Mouse (Mus musculus): Measurements from ENCODE around the gene Cnst.

Gene Cnst

DNA sequence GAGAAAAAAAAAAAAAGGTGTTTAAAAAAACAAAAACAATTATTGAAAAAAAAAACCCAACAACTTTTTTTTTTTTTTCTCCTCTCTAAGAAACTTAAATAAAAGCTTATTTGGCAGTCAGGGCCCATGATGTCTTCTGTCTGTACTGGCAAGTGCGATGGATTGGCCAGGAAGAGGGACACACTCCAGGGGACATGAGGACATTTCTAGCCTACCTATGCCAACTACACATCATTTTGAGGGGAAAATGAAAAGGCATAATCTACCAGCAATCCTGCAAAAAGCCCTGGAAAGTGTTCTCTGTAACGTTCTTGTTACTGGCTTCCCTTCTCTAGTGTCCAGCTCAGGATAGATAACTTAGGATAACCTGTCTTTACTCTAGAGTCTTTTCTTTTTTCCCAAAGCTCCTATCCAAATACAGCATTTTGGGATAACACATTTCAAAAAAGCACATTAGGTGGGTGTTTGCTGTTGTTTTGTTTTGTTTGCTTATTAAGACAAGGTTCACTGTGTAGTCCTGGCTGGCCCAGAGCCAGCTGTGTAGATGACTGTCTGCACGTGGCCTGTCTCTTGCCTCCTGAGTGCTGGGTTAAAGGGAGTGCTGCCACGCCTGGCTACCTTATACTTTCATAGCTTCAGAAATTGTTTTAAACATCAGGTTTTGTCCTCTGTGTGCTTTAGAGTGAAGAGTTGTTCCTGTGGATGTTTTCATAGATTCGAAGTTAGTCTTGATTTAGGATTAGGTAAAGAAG lies 7.2 kb downstream of the Cnst start:
- DNase-seq (ENCODE audit: low spot score in 2 of 2) = no peak

DNA sequence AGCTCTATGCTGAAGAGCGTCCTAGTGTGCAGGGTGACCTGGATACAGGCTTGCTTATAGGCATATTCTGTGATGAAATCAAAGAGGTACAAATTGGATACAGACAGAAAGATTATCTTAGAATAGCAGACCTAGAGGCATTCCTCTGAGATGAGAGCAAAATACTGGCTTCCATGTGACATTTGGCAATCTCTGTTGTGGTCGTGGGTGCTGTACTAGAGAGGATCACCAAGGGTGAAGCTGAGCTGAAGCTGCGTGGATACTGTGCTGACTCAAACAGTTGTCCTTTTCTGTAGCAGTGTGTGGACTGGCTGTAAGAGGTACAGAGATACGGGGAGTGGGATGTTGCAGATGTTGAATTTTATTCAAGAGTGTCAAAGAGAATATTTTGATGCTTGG lies 7.8 kb downstream of the Cnst start:
- no peak for DNase-seq (ENCODE audit: low spot score in 2 of 2)

DNA sequence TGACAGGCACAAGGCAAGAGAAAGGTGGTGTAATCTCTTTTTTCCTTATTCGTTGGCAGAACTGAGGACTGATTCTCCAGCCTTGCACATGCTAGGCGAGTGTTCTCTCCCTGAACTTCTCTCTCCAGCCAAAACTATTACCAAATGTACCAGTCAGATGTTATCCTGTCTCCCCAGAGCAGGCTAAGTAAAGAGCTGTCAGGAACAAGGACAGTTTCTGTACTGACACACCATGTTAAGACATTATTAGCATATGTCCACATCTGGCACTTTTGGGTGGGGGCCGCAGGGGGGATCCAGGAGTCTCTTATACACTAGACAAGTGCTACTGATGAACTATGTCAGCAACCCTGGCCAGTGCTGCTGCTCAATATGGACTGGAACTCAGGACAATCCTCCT lies 10.8 kb downstream of the Cnst start:
- DNase-seq (ENCODE audit: low spot score in 2 of 2) = no peak

DNA sequence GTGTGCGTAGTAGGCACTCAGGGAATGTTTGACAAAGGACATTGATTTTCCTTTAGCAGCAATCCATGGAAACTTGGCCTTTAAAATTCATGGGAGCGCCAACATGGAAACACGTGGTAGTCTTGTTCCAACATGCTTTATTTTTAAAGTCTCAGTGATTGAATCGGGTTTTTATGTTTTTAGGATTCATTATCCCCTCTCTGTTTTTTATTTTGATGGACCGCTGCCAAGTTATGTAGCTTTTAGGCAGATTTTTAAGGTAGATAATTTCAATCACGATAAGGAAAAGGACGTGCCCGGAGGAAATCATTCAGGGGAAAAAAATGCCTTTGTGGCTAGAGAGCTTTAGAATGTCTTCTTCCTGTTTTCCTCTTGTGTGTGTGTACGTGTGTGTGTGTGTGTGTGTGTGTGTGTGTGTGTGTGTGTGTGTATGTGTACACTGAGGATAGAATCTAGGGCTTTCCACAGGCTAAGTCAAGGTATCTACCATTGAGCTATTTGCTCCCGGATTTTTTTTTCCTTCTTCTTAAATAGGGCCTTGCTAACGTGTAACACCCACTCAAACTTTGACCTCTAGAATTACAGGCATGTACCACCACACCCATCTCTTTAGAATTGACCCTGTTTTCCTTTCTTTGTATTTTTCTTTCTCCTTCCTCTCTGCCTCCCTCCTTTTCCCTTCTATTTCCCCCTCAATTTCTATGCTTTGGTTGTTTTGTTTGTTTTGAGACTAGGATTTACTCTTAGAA lies 13.4 kb downstream of the Cnst start:
- no peak for DNase-seq (ENCODE audit: low spot score in 2 of 2)

DNA sequence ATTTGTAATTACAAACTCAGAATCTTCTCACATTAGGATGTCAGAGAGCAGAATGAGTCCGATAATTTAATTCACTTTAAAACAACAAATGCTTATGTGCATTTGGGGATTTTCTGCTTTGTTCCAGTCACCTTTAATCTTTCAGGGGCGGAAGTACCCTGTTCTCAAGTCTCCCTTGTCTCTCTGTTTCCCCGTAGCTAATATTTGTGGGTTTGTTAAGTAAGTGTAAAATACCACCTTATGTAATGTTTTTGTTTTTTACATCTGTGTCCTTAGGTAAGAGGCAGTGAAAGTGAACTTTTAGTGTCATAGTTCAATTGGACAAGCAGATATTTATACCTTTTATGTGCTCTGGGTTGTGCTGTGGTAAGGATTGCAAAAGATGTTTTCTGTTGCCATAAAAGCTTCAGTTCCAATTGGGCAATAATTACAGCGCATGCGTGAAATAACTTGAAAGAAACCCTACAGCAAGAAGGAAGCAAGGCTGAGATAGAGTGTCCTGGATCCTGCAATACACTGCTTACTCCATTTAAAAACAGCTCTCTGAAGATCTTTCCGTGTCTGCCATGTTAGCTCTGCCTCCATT lies 14.8 kb downstream of the Cnst start:
- no peak for DNase-seq (ENCODE audit: low spot score in 2 of 2)

DNA sequence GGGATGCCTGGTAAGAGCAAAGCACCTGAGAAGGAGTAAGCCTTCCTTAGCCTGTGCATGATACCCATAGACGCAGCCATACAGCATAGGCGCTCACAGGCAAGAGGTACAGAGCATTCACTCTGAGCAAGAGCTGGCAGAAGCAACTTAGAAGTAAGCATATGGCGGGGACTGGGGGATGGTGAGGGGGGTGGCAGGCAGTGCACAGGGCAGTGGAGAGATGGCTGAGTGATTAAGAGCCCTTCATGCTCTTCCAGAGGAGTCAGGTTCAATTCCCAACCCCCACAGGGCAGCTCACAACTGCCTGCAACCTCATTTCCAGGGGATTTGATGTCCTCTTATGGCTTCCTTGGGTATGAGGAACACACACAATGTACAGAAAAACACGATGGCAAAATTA lies 17.0 kb downstream of the Cnst start:
- no peak for DNase-seq (ENCODE audit: low spot score in 2 of 2)

DNA sequence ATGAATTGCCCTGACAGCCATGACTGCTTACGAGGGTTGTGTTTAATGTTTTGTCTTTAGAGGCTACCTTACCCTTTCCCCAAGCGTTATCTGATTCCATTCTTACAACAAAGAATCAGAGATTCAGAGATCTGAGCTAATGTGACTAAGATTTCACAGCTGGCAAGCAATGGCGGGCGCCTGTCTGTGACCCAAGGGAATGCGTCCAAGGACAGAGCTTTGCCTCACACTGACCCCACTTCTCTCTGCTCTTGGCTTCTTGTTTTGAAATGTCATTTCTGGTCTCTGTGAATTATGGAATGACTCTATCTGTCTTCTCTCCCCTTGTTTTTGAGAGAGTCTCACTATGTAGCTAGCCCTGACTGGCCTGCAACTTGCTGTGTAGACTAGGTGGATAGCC lies 17.8 kb downstream of the Cnst start:
- DNase-seq (ENCODE audit: low spot score in 2 of 2) = no peak

DNA sequence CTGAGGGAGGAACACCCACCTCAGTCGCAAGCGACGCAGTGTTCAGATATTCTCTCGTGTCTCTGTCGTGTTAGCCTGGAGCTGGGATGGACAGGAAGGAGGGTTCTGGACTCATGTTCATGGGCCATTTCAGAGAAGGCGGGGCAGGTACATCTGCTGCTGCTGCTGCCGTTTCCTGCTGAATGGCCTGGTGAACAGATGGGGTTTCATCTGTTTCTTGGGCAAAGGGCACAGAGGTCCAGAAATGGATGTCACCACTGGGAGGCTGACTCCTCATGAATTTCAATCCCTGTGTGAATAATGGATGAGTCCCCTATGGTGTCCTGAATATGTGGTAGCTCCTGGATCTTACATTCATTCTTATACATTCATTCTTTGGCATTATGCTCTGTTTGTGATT lies 21.4 kb downstream of the Cnst start:
- no peak for DNase-seq (ENCODE audit: low spot score in 2 of 2)

DNA sequence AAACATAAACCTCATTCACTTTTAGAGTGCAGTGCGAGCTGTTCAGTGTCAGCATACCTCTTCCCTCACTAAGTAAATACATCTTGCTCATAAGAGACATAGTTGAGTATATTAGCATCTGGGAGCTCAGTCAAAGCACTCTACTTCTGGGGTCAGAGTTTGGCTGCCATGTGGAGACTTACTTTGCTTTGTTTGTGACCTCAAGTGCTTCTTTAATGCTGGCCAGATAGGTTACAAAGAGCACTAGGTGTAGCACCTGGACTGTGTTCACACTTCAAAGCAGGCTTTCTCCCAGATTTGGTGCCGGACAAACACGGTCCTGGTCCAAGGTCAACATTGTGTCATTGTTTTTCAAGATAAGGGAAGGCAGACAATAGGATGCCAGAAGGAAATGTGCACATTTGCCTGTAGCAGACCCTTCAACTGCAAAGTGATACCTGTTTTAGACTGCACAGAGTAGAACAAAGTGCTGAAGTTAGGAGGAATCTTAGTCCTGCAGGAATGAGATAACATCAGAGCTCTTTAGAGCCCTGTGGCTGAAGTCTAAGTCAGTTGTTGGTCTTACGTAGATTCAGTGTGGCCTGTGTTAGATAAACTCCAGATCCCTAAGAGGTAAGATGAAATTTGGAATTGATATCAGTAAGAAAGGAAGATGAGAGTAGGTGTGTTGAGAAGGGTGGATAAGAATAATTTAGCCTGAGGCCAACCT lies 22.7 kb downstream of the Cnst start:
- DNase-seq (ENCODE audit: low spot score in 2 of 2) = no peak

DNA sequence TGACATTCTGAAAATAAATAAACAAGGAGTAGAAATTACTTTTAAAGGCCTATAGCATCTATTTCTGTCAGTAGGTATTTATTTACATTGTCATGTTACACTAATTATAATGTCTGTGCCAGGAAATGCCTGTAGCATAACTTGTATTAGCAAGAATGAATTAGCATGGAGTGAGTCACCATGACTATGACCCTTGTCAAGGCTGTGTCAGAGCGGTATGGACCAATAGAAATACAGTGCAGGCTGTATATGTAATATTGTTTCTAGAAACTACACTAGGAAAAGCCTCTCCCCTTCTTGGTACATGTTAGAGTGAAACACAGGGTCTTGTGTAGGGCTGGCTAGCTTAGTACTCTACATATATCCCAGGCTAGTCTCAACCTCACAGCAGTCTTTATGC lies 24.3 kb downstream of the Cnst start:
- DNase-seq (ENCODE audit: low spot score in 2 of 2) = no peak

DNA sequence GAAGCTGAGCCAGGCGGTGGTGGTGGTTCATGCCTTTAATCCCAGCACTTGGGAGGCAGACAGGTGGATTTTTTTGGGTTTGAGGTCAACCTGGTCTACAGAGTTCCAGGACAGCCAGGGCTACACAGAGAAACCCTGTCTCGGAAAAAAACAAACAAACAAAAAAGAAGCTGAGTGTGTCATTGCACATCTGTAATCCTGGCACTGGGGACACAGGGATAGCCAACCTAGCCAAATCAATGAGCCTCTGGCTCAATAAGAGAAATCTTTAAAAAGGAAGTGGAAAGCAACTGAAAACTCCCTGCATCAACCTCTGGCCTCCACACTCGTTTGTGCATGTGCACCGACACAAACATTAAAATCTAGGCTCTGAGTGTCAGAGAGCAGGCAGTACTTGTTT lies 25.5 kb downstream of the Cnst start:
- DNase-seq (ENCODE audit: low spot score in 2 of 2) = no peak

DNA sequence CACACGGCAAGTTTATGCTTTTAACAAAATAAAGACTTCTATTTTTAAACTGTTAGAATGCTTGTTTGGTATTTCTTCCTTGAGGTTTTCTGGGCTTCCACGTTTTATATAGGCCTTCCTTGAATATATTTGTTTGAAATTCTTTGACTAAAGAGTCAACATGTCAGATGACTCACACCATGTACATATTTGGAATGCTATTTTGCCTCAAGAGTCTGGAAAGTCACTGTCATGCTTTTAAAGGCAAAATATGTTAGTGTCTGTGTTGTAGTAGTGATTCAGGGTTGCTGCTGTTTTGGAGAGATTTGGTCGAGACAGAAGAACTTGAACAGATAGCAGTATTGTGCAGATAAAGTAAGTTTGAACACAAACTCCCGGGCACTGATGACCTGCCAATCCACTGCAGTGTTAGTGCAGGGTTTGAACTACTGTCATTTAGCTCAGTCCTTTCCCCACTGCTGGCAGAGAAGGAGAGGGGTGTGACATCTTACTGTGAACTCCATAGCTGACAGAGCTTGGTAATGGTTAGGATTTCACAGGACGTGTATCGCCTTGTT lies 27.6 kb downstream of the Cnst start:
- no peak for DNase-seq (ENCODE audit: low spot score in 2 of 2)

DNA sequence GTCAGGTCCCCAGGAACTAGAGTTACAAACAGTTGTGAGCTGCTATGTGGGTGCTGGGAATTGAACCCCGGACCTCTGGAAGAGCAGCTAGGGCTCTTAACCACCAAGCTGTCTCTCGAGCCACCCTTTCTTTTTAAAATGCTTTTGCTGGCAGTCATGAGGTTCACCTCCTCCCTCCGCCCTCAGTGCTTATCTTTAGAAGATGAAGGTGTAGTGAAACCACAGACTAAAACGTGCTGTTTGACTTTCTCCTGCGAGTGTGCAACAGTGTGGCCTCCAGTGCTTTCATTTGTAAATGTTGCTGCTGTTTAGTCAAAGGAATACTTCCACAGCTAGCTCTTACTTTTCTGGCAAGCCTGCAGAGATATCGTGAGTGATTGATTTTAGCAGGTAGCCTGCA lies 32.5 kb downstream of the Cnst start:
- DNase-seq (ENCODE audit: low spot score in 2 of 2) = peak; percentile 7 to 16

DNA sequence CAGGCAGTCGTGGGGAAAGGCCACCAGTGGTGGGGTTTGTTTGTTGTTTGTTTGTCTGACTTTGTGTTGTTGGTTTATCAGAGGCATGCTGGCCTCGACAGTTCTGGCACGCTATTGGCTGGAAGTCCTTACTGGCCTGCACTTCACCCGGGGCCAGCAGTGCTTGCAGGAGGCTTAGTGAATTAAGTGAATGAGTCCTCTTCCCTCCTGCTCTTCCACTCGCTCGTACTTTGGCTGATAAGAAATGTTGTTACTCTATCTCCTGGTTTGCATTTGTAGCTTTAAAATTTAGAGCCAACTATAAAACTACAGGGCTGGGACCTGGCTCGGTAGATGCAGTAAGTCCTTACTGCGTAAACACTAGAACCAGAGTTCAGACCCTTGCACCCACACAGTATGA lies 34.0 kb downstream of the Cnst start:
- no peak for DNase-seq (ENCODE audit: low spot score in 2 of 2)

DNA sequence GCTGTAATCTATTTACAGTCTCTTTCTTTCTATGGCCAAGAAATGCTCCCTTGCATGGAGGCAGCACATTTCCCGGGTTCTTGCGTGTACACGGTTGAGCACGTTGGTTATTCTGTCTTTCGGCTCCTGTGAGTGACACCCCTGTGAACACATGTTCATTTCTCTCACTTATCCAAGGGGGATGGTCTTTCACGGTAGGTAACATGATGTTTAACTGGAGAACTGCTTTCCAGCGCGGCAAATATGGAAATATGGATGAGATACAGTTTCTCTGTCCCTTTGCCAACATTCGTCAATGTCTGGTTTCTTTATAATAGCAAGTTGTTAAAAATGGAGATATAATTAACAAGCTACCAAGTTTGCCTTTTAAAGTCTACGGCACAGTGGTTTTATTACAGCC lies 35.3 kb downstream of the Cnst start:
- DNase-seq (ENCODE audit: low spot score in 2 of 2) = no peak

DNA sequence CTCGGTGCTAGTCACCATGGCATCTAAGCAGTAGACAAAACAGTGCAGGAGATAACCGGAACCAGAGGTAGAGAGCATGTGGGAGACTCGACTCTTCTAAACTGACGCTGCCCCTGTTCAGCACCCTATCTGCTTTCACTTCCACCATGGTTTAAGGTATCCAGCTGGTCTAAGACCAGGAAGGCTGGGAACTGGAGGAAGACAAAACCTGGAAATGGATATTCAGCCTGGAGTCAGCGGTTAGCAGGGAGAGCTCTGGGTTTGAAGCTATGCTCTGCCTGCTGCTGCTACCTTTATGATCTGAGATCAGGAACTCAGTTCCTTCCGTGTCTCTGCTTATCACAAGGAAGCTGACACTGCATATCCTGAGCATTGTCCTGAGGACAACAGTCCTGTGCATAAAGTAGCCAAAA lies 35.9 kb downstream of the Cnst start:
- no peak for DNase-seq (ENCODE audit: low spot score in 2 of 2)

DNA sequence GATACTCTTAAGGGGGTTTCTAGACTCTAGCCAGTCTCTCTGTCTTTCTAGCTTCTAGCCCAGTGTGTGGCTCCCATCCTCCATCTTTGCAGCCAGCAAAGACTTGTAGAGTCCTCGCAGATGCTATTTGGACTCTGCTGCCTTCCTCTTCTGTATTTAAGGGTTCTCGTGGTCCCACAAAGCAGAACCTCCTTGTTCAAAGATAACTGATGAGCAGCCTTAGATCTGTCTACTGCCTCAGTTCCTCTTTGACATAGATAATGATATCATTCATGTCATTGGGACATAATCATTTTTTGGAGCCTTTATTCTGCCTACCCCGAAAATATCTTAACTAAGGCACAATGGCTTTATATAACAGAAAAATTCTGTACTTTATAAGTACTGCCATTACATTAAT lies 36.9 kb downstream of the Cnst start:
- DNase-seq (ENCODE audit: low spot score in 2 of 2) = no peak

DNA sequence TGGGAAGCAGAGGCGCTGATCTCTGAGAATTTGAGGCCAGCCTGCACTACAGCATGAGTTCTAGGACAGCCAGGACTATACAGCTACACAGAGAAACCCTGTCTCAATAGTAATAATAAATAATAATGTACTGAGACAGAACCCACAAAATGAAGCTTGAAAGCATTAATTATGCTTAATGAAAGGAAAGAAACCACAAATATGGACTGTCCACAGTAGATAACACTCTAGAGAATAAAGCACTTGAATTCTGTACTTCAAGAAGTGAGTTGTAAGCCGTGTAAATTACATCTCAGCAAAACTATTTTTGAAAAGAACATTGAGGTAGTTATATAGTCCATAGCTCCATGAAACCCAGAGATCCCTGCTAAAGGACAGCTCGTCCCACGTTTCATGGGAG lies 38.0 kb downstream of the Cnst start:
- no peak for DNase-seq (ENCODE audit: low spot score in 2 of 2)

DNA sequence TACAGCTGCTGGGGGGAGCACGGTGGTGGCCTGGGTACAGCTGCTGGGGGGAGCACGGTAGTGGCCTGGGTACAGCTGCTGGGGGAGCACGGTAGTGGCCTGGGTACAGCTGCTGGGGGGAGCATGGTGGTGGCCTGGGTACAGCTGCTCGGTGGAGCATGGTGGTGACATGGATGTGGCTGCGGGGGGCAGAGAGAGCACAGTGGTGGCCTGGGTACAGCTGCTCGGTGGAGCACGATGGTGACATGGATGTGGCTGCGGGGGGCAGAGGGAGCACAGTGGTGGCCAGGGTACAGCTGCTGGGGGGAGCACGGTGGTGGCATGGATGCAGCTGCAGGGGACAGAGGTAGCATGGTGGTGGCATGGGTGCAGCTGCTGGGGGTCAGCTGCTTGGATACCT lies 39.5 kb downstream of the Cnst start:
- no peak for DNase-seq (ENCODE audit: low spot score in 2 of 2)

DNA sequence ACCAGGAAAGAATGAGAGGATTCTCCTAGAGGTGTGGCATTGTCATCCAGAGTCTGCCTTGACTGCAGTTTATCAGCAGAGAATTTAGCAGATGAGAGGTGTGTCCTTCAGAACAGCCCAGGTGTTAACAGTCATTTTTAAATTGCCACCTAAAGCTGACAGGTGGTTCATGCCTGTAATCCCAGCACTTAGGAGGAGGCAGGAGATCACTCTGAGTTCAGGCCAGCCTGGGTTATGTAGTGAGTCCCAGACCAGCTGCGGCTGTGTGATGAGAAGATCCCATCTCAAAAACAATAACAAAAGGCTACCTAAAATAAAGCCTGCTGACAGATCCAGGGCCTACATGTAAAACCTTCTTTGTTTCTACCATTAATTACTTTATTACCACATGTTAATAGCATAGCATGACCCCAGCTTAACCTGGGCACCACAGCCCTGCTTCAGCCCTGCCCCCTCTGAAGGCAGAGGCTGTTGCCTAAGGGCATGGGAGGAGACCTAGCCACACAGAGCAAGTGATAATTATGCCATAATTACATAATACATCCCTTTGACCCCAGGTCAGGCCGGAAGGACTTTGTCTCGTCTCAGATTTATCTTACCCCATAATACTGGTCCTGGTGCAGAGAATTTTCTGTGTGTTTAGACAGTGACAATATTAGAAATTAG lies 40.4 kb downstream of the Cnst start:
- no peak for DNase-seq (ENCODE audit: low spot score in 2 of 2)

DNA sequence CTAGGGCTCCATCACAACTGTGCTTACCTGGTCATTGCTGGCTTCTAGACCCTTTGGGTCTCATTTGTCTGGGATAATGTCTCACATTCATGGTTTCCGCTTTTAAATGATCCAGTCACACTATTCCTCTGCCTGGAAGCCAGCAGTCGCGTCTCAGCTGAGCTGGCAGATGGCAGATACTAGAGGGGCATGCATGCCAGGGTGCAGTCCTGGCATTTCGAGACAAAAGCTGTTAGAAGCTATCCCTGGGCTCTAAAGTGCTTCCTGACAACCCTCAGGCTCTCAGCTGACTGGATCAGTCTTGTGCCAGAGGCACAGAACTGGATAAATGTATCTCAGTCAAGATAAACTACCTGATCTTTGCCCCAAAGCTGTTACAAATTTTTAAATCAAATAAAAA lies 42.1 kb downstream of the Cnst start:
- DNase-seq (ENCODE audit: low spot score in 2 of 2) = no peak

DNA sequence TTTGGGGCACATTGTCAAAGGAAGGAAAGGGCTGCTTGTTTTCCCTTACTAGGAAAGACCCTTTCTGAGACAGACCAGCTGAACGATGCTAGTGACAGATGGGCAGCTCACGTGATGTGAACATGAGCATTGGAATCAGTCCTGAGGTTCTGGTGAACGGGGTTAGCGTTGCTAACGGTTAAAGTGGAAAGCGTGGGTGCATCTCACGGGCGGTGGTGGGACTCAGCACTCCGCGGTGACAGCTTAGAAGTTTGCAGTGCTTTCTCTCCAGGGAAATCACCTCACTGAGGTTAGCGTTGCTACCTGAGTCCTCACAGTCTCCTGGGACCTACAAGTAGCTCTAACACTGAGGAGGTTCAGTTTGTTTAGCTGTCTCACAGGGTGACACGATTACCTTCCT lies 45.5 kb downstream of the Cnst start:
- no peak for DNase-seq (ENCODE audit: low spot score in 2 of 2)
